Mouse (Mus musculus) kidney, embryonic 14.5 days (tissue): ENCODE results near the gene Tor1aip1. TPM values are rescaled to one million over a fixed set of nuclear protein-coding genes. Genes with fewer than 3 reads are reported as not detected.
A peak's percentile ranks its signal among the peaks of the same experiment; 100 is the strongest.

Experiments
- ATAC-seq: fragments of 200-750 bp; cut with Nextera tagmentation; 2 replicates; pipeline ENCODE4 v1.8.0; 2017; ENCODE audit warnings: moderate number of reproducible peaks, mild to moderate bottlenecking, moderate TSS enrichment, moderate library complexity; ENCODE audit not compliant: low FRiP score, low TSS enrichment
- H3K27ac ChIP-seq: fragments of 300-500 bp; sonication (generic); 2 replicates; pipeline ENCODE4 v1.5.1; 2014; ENCODE audit warnings: low read depth, mild to moderate bottlenecking, low read length, moderate library complexity, mixed read lengths
- H3K27me3 ChIP-seq: fragments of 300-500 bp; sonication (generic); 2 replicates; pipeline ENCODE4 v1.6.1; 2014; ENCODE audit warnings: mild to moderate bottlenecking, low read length; ENCODE audit not compliant: control insufficient read depth, insufficient read depth
- H3K36me3 ChIP-seq: fragments of 300-500 bp; sonication (generic); 2 replicates; pipeline ENCODE4 v1.6.1; 2014; ENCODE audit warnings: low read length, mixed read lengths; ENCODE audit not compliant: control insufficient read depth, insufficient read depth
- H3K4me1 ChIP-seq: fragments of 300-500 bp; sonication (generic); 2 replicates; pipeline ENCODE4 v1.6.1; 2014; ENCODE audit warnings: low read length, mixed read lengths; ENCODE audit not compliant: control insufficient read depth, insufficient read depth
- H3K4me2 ChIP-seq: fragments of 300-500 bp; sonication (generic); replicated peaks from 2 replicates; pipeline ENCODE4 v1.6.1; 2014; ENCODE audit warnings: low read depth, mild to moderate bottlenecking, low read length
- H3K4me3 ChIP-seq: fragments of 300-500 bp; sonication (generic); 2 replicates; pipeline ENCODE4 v1.5.1; 2014; ENCODE audit warnings: mild to moderate bottlenecking, low read length
- H3K9ac ChIP-seq: fragments of 300-500 bp; sonication (generic); 2 replicates; pipeline ENCODE4 v1.6.1; 2014; ENCODE audit warnings: low read depth, mild to moderate bottlenecking, low read length, moderate library complexity
- H3K9me3 ChIP-seq: fragments of 300-500 bp; sonication (generic); 2 replicates; pipeline ENCODE4 v1.6.1; 2016; ENCODE audit warnings: low read length; ENCODE audit not compliant: control insufficient read depth
- WGBS: fragments of 180-500 bp; shearing (Covaris S2); extraction: QIAGEN DNeasy Blood & Tissue Kit; methylation state at CpG from one replicate; pipeline ENCODE4 v1.1.7; 2014; 5-methylcytosine and 5-hydroxymethylcytosine counted together
- polyA plus RNA-seq: library from polyadenylated mRNA; unstranded; fragments of >200 nt; fragmentation: Nextera tagmentation; extraction: Ambion mirVana; gene quantifications from 2 replicates; pipeline ENCODE4 v1.2.1, GENCODE M21; 2014

Gene Tor1aip1
- polyA plus RNA-seq, 1 experiment from 2014 or later: 51.1 TPM

DNA sequence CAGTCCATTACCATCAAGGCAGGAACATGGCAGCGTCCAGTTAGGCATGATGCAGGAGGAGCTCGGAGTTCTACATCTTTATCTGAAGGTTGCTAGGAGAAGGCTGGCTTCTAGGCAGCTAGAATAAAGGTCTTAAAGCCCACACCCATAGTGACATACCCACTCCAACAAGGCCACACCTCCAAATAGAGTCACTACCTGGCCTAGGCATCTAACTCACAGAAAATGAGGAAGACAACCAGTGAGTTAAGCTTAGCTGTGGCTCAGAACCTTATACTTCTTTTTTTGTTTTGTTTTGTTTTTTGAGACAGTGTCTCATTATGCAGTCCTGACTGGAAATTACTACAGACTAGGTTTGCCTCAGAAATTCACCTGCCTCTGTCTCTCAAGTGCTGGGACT is 48.7 kb downstream of the Tor1aip1 start:
- Histone ChIP-seq H3K9me3 (no peaks in the 10 kb centered on the region), H3K9ac (no peak overlapping the region), H3K4me2 (no peak overlapping the region), H3K4me3 (no peak overlapping the region), H3K27me3 (no peaks in the 10 kb centered on the region), H3K4me1 (0 out of 2 replicates have a peak, but pooled peaks cover 3% of the 10 kb centered on the region), H3K36me3 (no peaks in the 10 kb centered on the region), H3K27ac (no peak overlapping the region)
- ATAC-seq: no peak
- 89% methylated on average over 2 of the region's 2 CpGs for WGBS

DNA sequence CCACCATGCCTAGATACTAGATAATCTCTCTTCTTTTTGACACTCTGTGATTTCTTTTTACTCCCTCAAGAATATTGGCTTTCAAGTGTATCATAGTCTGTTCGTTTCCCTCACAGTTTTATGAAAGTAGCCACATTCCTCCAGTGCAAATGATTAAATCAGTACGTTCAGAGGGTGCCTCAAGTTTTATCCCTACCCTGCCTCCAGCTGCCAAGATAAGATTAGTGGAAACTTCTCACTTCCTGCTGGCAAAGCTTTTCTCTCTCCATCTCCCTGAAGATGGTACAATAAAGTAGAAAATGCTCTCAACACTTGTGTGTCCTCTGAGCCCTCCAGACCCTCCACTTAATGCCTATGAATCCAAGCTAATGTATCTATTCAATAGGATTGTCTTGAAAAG is 61.3 kb downstream of the Tor1aip1 start:
- H3K4me3 ChIP-seq: no peak overlapping the region
- H3K4me2 ChIP-seq: no peak overlapping the region
- no peaks in the 10 kb centered on the region for H3K9me3 ChIP-seq
- no peaks in the 10 kb centered on the region for H3K27me3 ChIP-seq
- ATAC-seq: no peak
- 50% methylated on average over 2 of the region's 2 CpGs for WGBS
- peaks cover 5% of the 10 kb centered on the region; the same call in 1 of the 2 replicates for H3K4me1 ChIP-seq
- H3K36me3 ChIP-seq: no peaks in the 10 kb centered on the region
- no peak overlapping the region for H3K9ac ChIP-seq
- no peak overlapping the region for H3K27ac ChIP-seq

DNA sequence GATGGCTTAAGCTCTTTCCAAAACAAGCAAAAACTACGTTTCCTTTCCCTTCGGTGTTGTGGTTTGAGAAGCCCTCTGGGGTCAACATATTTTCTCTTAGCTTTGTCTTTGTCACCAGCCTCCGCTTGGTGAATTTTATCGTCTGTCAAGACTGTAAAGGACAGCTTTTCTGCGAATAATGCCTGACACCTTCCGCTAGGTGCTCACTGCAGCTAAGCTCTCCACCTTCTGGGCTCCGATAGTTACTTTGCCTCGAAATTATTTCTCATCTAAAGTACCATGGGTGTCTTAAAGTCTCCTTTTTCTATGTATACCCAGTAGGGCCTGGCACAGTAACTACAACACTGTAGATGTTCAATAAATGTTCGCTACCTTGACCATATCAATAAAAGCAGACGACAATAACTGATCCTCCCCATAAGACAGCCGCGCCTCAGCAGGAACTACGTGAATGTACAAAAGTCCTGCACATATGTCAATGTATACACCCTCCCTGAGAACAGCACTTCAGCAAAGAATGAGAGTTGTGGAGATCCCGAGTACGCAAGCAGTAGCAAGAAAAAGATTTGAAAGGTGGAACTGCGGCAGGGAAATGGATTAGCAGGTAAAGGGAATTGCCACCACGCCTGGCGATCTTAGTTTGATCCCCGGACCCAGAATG is 62.4 kb downstream of the Tor1aip1 start:
- Histone ChIP-seq H3K9me3 (no peaks in the 10 kb centered on the region), H3K27ac (peak overlapping the region; percentile 68), H3K4me3 (peak overlapping the region; percentile 89), H3K4me2 (peak overlapping the region; percentile 56), H3K27me3 (no peaks in the 10 kb centered on the region), H3K4me1 (peaks cover 5% of the 10 kb centered on the region; the same call in 1 of the 2 replicates), H3K9ac (peak overlapping the region; percentile 59), H3K36me3 (no peaks in the 10 kb centered on the region)
- WGBS: 7% methylated on average over 19 of the region's 19 CpGs
- no peak for ATAC-seq

DNA sequence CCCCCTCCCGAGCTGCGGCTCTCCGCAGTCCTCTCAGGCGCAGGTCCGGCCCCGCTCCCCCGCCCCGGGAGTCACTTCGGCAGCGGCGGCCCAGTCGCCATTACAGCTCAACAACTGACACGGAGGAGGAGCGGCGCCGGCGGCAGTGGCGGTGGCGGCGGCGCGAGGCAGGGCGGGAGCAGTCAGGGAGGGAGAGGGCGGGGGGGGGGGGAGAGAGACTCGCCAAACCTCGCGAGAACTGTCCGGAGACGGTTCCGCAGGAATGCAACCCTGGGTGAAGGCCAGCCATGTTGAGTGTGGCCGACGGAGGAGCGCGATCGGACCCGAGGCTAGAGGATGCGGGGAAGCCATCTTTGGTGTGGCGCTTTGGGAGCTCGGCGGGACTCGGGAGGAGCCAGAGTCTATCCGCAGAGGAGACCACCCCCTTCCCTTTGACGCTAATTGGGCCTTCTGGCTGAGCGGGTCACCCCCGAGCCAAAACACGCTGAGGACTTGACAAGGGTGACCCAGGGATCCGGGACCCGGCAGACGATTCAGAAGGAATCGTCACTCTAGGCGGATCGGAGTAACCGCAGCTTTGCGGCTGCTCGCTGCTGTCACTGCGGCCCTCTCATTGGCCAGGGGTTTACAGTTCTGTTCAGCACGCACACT is 63.1 kb downstream of the Tor1aip1 start, which contains the start of gene Cep350:
Cep350 (minus strand) TSS at position 188 of the 651 bp plus-strand sequence.
- Histone ChIP-seq H3K27ac (peak within 1 kb of the TSS; percentile 86), H3K4me1 (peaks cover 5% of the 10 kb centered on the region; the same call in 1 of the 2 replicates), H3K4me2 (peak within 1 kb of the TSS; percentile 65), H3K9me3 (no peaks in the 10 kb centered on the region), H3K36me3 (no peaks in the 10 kb centered on the region), H3K9ac (peak within 1 kb of the TSS; percentile 97), H3K27me3 (no peaks in the 10 kb centered on the region), H3K4me3 (peak within 1 kb of the TSS; percentile 89)
- ATAC-seq: peak; percentile 99
- under 1% methylated on average over 45 of the region's 57 CpGs for WGBS

DNA sequence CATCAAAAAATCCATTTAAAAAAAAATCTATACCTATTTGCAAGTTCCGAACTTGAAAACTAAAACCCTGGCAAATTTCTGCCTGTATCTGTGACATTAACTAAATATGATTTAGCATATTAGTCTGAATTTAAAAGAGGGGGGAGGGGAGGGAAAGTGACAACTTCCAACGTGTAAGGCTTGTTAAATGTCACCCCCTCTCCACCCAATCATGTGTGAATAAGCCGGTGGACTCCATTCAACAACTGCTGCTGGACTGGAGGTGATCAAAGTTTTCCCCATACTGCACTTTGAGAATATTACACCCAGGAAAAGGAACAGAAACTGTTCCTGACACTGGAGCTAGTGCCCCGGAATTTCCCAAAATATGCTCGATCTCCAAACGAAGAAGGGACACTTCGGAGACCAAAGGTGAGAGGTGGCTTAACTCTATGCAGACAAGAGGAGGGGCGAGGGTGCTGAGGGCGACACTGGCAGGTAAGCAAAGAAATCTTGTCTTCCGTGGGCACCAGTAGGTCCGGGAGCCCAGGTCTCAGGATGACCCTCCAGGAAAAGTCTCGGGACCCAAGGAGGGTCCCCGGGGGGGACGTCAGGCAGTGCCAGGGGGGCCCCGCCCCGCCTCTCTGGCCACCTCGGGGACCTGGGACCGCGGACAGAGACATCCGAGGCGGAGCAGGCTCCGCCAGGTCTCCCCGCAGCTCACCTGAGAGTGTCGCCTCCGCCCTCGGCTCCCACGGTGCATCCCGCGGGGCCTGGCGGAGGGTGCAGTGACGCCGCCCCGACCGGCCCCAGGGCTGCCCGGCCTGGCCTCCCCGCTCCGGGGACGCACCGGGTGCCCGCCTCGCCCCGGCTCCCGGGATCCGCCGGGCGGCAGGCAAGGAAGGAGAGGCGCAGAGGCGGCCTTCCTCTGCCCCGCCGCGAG is 63.9 kb downstream of the Tor1aip1 start:
- Histone ChIP-seq H3K4me2 (peak overlapping the region; percentile 65), H3K4me1 (peaks cover 5% of the 10 kb centered on the region; the same call in 1 of the 2 replicates), H3K4me3 (peak overlapping the region; percentile 89), H3K9me3 (no peaks in the 10 kb centered on the region), H3K36me3 (no peaks in the 10 kb centered on the region), H3K27ac (peak overlapping the region; percentile 86), H3K27me3 (no peaks in the 10 kb centered on the region), H3K9ac (peak overlapping the region; percentile 97)
- 3% methylated on average over 33 of the region's 51 CpGs for WGBS
- peak; percentile 62 for ATAC-seq

Other genes starting within 250 kb of the Tor1aip1 start
- 11.0 and 13.5 TPM in 2 replicates for gene Qsox1, start 223.6 kb downstream of the Tor1aip1 start, polyA plus RNA-seq
- 9.2 and 16.3 TPM in 2 replicates for gene Cep350, start 63.2 kb downstream of the Tor1aip1 start, polyA plus RNA-seq
- gene Tor1aip2, start 1.1 kb downstream of the Tor1aip1 start, polyA plus RNA-seq: 104 and 130 TPM in 2 replicates
- gene Fam163a, start 168.5 kb upstream of the Tor1aip1 start, polyA plus RNA-seq: 0.13 and 0.23 TPM in 2 replicates